Mouse (Mus musculus) hindbrain, embryonic 16.5 days (tissue): ENCODE results near the gene Fam131b. TPM values are rescaled to one million over a fixed set of nuclear protein-coding genes. Genes with fewer than 3 reads are reported as not detected.

Experiments used
- ATAC-seq: fragments of 200-750 bp; cut with Nextera tagmentation; 2 replicates; pipeline ENCODE4 v1.8.0; 2017; ENCODE audit warnings: moderate TSS enrichment, moderate library complexity
- H3K27ac ChIP-seq: fragments of 300-500 bp; sonication (generic); 2 replicates; pipeline ENCODE4 v1.5.1; 2014; ENCODE audit warnings: low read depth, mild to moderate bottlenecking, control low read depth, low read length, moderate library complexity
- H3K27me3 ChIP-seq: fragments of 300-500 bp; sonication (generic); replicated peaks from 2 replicates; pipeline ENCODE4 v1.6.1; 2014; ENCODE audit warnings: low read length; ENCODE audit not compliant: control insufficient read depth, insufficient read depth
- H3K36me3 ChIP-seq: fragments of 300-500 bp; sonication (generic); 2 replicates; pipeline ENCODE4 v1.6.1; 2014; ENCODE audit warnings: mild to moderate bottlenecking, low read length, moderate library complexity, mixed read lengths; ENCODE audit not compliant: control insufficient read depth, insufficient read depth
- H3K4me1 ChIP-seq: fragments of 300-500 bp; sonication (generic); 2 replicates; pipeline ENCODE4 v1.6.1; 2014; ENCODE audit warnings: low read depth, low read length; ENCODE audit not compliant: control insufficient read depth, insufficient read depth
- H3K4me2 ChIP-seq: fragments of 300-500 bp; sonication (generic); 2 replicates; pipeline ENCODE4 v1.6.1; 2014; ENCODE audit warnings: mild to moderate bottlenecking, low read length, control low read depth, moderate library complexity
- H3K4me3 ChIP-seq: fragments of 300-500 bp; sonication (generic); 2 replicates; pipeline ENCODE4 v1.5.1; 2014; ENCODE audit warnings: mild to moderate bottlenecking, low read length, control low read depth, moderate library complexity
- H3K9ac ChIP-seq: fragments of 300-500 bp; sonication (generic); 2 replicates; pipeline ENCODE4 v1.6.1; 2014; ENCODE audit warnings: low read depth, mild to moderate bottlenecking, control low read depth, low read length, moderate library complexity
- H3K9me3 ChIP-seq: fragments of 300-500 bp; sonication (generic); 2 replicates; pipeline ENCODE4 v1.6.1; 2014; ENCODE audit warnings: mild to moderate bottlenecking, low read length, moderate library complexity; ENCODE audit not compliant: control insufficient read depth
- WGBS: fragments of 180-500 bp; shearing (Covaris S2); extraction: QIAGEN DNeasy Blood & Tissue Kit; methylation state at CpG from one replicate; pipeline ENCODE4 v1.1.7; 2014; 5-methylcytosine and 5-hydroxymethylcytosine counted together
- polyA plus RNA-seq: library from polyadenylated mRNA; unstranded; fragments of >200 nt; fragmentation: Nextera tagmentation; extraction: Ambion mirVana; gene quantifications from 2 replicates; pipeline ENCODE4 v1.2.1, GENCODE M21; 2015

Gene Fam131b
- polyA plus RNA-seq, 1 experiment from 2014 or later: 7.3 TPM

DNA sequence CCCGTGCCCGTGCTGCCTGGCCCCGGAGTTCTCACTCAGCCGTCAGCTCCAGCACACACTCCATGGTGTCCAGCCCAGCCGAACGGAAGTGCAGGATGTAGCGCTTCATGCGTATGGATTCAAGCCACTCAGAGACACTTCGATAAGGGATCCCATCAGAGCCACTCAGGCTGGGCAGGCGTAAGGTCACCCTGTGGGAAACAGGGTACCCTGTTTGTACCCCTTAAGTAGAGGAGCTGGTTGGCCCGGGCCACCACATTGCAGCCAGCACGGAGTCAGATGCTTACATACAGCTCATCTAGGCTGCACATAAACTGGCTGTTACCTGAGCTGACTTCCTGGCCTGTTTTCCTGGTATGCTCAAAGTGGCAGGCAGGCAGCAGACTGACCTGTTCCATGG, 34.5 kb upstream of the Fam131b start:
- H3K4me3 ChIP-seq: no peak overlapping the region
- H3K9ac ChIP-seq: no peak overlapping the region
- no peak overlapping the region for H3K27ac ChIP-seq
- H3K36me3 ChIP-seq: peaks cover 22% of the 10 kb centered on the region
- no peaks in the 10 kb centered on the region for H3K9me3 ChIP-seq
- no peak for ATAC-seq
- H3K4me2 ChIP-seq: no peak overlapping the region
- H3K27me3 ChIP-seq: no peaks in the 10 kb centered on the region
- H3K4me1 ChIP-seq: peaks cover 4% of the 10 kb centered on the region
- 95% methylated on average over 12 of the region's 12 CpGs for WGBS

DNA sequence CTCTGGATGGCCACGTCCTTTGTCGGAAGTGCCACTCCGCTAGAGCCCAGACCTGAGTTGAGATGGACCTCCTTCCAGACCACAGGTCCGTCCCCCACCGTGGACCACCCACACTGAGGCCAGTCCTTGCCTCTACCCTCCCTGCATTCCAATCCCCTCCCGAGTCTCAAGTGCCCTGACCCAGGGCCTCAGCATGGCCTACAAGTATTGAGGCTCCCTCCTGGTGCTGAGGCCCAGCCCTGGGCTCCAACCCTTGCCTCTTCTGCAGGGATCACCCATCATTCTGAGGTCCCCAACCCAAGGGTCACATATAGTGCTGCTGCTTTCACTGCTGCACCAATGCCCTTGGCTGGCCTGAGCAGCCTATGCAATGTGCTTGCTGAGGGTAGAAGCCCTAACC, 33.5 kb upstream of the Fam131b start:
- WGBS: 69% methylated on average over 6 of the region's 6 CpGs
- Histone ChIP-seq H3K4me1 (peaks cover 3% of the 10 kb centered on the region), H3K9me3 (no peaks in the 10 kb centered on the region), H3K27ac (no peak overlapping the region), H3K4me2 (no peak overlapping the region), H3K4me3 (no peak overlapping the region), H3K27me3 (no peaks in the 10 kb centered on the region), H3K9ac (no peak overlapping the region), H3K36me3 (peaks cover 22% of the 10 kb centered on the region)
- no peak for ATAC-seq

DNA sequence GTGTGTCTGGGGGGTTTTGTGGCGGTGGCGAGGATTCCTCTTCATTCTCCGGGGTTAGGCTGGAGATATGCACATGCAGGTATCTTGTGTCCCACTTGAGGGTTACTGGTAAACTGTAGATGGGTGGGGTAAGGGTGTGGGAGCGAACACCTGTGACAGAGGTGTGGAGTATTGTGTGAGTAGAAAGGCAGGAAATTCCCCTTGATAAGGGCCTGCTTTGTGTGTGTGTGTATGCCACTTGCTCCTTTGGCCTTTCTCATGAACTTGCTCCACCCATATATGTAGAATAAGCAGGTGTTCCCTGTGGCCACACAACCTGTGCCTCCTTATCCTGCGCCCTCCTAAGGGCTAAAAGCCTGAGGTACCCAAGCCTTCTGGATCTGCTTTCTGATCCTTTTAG, 32.5 kb upstream of the Fam131b start:
- Histone ChIP-seq H3K27ac (no peak overlapping the region), H3K36me3 (peaks cover 22% of the 10 kb centered on the region), H3K4me2 (no peak overlapping the region), H3K9me3 (no peaks in the 10 kb centered on the region), H3K27me3 (no peaks in the 10 kb centered on the region), H3K4me1 (peaks cover 4% of the 10 kb centered on the region), H3K4me3 (no peak overlapping the region), H3K9ac (no peak overlapping the region)
- ATAC-seq: no peak
- WGBS: 98% methylated on average over 5 of the region's 5 CpGs

DNA sequence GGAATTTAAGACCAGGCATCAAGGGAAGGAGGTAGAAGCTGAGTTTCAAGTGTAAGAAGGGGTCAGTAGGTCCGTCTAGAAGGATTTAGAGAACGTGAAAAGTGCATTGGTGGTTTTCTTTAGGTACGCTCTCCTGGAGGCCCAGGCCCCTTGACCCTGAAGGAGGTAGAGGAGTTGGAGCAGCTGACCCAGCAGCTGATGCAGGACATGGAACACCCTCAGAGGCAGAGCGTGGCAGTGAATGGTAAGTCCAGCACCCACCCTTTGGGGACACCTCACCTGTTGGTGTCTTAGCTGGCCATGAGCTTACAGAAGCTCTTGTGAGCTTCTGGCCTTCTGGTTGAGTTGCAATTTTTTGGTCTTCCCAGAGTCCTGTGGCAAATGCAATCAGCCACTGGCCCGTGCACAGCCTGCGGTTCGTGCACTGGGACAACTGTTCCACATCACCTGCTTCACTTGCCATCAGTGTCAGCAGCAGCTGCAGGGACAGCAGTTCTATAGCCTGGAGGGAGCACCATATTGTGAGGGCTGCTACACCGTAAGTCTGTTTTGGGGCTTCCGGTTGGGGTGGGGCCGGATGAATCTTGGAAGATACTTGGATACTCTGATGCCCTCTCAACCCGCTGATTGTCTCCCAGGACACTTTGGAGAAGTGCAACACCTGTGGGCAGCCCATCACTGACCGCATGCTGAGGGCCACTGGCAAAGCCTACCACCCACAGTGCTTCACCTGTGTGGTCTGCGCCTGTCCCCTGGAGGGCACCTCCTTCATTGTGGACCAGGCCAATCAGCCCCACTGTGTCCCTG, 31.6 kb upstream of the Fam131b start:
- Histone ChIP-seq H3K9ac (no peak overlapping the region), H3K9me3 (no peaks in the 10 kb centered on the region), H3K36me3 (peaks cover 24% of the 10 kb centered on the region), H3K4me3 (no peak overlapping the region), H3K27me3 (no peaks in the 10 kb centered on the region), H3K4me2 (no peak overlapping the region), H3K4me1 (peaks cover 12% of the 10 kb centered on the region), H3K27ac (no peak overlapping the region)
- no peak for ATAC-seq
- 95% methylated on average over 13 of the region's 13 CpGs for WGBS

DNA sequence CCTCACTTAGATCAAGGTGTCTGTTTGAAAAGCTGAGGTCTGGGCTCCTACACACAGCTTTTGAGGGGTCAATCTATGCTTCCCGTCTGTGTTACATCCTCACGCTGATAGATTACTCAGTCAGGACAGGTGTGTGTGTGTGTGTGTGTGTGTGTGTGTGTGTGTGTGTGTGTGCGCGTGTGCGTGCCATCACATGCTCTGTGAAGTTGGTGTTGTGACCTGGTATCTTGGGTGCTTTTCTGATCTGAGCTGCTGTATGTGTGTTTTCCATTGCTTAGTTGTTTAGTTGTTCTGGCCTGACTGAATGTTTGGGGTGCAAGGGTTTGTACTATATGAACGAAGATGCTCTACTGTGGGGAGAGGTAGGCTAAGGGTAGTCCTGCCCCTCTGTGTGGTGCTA, 30.9 kb upstream of the Fam131b start:
- Histone ChIP-seq H3K9ac (no peak overlapping the region), H3K9me3 (no peaks in the 10 kb centered on the region), H3K4me3 (no peak overlapping the region), H3K27ac (no peak overlapping the region), H3K27me3 (no peaks in the 10 kb centered on the region), H3K4me2 (no peak overlapping the region), H3K36me3 (peaks cover 23% of the 10 kb centered on the region), H3K4me1 (peaks cover 15% of the 10 kb centered on the region)
- WGBS: 95% methylated on average over 6 of the region's 6 CpGs
- ATAC-seq: no peak

DNA sequence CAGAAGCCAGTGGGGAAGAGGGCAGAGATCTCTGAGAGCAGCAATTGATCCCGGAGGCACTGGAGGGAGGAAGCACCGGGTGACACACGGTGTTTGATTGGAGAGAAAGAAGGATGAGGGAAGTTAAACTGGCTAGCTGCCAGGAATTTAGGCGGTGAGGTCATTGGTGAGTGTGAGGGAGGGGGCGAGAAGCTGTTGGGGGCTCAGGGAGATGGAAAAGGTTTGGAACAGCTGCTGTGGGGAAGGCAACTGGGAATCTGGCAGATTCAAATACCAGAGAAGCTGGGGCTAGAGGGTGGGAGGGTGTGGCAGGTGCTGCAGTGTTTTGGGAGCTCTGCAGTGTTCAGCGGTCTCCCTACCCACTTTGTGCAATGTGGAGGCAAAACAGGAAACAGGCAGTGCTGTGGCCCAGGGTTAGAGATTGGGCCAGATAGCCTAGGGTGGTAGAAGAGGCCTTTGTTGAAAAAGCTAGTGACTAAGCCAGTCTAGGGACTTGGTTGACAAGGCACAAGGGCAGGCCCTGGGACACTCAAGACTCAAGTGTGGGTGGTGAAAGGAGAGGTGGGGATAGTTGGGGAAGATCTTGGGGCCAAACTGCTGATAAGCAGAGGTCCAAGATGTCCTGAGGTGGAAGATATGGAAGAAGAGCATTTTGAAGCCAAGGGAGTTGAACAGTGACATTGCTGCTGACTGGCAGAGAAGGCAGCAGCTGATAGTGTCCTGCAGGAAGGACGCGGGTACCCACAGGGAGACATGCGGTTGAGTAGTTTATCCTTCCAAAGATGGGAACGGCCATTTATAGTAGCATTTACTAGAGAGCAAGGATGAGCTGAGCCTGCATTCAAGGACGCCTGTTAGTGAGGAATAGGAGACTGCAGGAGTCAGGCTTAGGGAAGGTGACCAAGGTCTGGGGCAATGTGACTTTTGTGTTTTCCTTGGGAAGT, 29.9 kb upstream of the Fam131b start:
- Histone ChIP-seq H3K9ac (no peak overlapping the region), H3K27ac (no peak overlapping the region), H3K4me1 (peaks cover 15% of the 10 kb centered on the region), H3K9me3 (no peaks in the 10 kb centered on the region), H3K36me3 (peaks cover 17% of the 10 kb centered on the region), H3K4me2 (no peak overlapping the region), H3K4me3 (no peak overlapping the region), H3K27me3 (no peaks in the 10 kb centered on the region)
- ATAC-seq: no peak
- 62% methylated on average over 11 of the region's 11 CpGs for whole genome bisulfite sequencing

DNA sequence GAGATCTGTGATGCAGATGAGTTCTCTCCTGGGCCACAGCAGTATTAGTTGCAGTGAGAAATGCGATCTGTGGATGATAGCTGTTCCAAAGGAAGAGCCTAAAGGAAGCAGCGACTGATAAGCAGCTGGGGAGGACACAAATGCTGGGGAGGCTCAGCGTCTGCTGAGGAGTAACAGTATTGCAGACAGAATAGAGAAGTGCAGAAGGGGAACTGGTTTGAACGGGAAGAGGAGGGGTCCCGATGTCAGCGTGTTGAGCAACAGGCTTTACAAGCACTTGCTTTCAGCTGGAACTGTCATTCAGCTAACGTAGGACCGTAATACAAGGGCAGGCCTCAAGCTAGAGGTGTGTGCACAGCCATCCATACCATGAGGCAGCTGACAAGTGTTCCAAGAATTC, 28.7 kb upstream of the Fam131b start:
- no peak overlapping the region for H3K27ac ChIP-seq
- H3K9me3 ChIP-seq: no peaks in the 10 kb centered on the region
- H3K4me1 ChIP-seq: peaks cover 22% of the 10 kb centered on the region
- H3K36me3 ChIP-seq: peaks cover 11% of the 10 kb centered on the region
- ATAC-seq: no peak
- no peak overlapping the region for H3K4me3 ChIP-seq
- no peak overlapping the region for H3K9ac ChIP-seq
- H3K4me2 ChIP-seq: no peak overlapping the region; the same call in 1 of the 2 replicates
- no peaks in the 10 kb centered on the region for H3K27me3 ChIP-seq
- WGBS: 84% methylated on average over 8 of the region's 8 CpGs

DNA sequence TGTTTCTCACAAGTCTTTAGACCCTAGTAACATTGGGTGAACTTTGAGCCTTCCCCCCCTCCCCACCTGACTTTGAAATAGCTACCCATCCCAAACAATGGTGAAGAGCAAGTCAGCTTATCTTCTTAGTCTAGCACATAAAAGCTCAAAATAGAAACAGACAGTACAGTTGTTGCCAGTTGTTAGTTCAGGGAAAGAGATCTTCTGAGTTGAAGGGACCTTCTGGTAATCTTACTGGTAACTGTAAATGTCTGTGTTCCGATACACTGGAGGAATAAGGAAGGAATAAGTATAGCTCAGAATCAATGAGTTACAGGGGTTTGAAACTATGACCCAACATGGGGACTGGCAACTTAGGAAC, 28.0 kb upstream of the Fam131b start:
- Histone ChIP-seq H3K4me3 (no peak overlapping the region), H3K9ac (no peak overlapping the region), H3K9me3 (no peaks in the 10 kb centered on the region), H3K27me3 (no peaks in the 10 kb centered on the region), H3K27ac (no peak overlapping the region), H3K4me1 (peaks cover 22% of the 10 kb centered on the region), H3K4me2 (no peak overlapping the region), H3K36me3 (peaks cover 11% of the 10 kb centered on the region)
- ATAC-seq: no peak
- WGBS: 91% methylated on average over 1 of the region's 1 CpGs

DNA sequence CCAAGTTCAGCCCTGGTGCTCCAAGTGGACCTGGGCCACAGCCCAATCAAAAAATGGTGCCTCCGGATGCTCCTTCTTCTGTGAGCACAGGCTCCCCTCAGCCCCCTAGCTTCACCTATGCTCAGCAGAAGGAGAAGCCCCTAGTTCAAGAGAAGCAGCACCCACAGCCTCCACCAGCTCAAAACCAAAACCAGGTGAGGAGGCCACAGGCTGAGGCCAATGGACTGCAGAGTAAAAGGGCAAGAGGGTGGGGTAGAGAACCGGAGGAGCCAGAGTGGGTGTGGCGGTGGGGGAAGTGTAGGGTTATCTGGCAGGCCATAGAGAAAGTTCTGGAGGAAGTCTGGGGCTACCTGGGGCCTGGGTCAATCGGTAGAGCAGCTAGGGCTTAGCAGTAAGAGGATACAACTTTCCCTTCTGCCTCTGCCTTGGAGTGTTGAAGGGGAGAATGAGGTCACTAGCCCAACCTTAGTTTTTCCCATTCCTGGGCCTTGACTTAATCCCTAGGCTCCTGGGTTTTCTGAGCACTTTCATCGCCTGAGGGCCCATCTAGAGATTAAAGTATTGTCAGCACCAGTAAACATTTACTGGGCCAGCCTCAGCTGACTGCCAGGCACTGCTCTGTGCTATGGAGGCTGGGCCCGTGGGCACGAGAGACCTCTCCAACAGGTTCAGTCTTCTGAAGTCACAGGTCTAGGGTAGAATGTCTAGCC, 27.5 kb upstream of the Fam131b start:
- peak overlapping the region; percentile 88 for H3K4me2 ChIP-seq
- ATAC-seq: no peak

More for the DNA sequence above, 27.5 kb upstream of the Fam131b start:
- no peaks in the 10 kb centered on the region for H3K27me3 ChIP-seq
- H3K9ac ChIP-seq: peak overlapping the region; percentile 31; the same call in 1 of the 2 replicates
- WGBS: 89% methylated on average over 7 of the region's 7 CpGs
- H3K27ac ChIP-seq: no peak overlapping the region
- H3K9me3 ChIP-seq: no peaks in the 10 kb centered on the region
- H3K4me3 ChIP-seq: peak overlapping the region; percentile 5; the same call in 1 of the 2 replicates
- H3K4me1 ChIP-seq: peaks cover 22% of the 10 kb centered on the region
- peaks cover 11% of the 10 kb centered on the region for H3K36me3 ChIP-seq
